Mouse (Mus musculus) hindbrain, embryonic 13.5 days (tissue): ENCODE measurements around the gene St8sia2. TPM values are rescaled to one million over a fixed set of nuclear protein-coding genes. Genes with fewer than 3 reads are reported as not detected.
A peak's percentile ranks its signal among the peaks of the same experiment; 100 is the strongest.

ENCODE experiments used
- ATAC-seq: fragments of 200-750 bp; cut with Nextera tagmentation; 2 replicates; pipeline ENCODE4 v1.8.0; 2017; ENCODE audit warnings: moderate TSS enrichment; ENCODE audit not compliant: low FRiP score
- H3K27ac ChIP-seq: fragments of 300-500 bp; sonication (generic); 2 replicates; pipeline ENCODE4 v1.5.1; 2015; ENCODE audit warnings: inconsistent platforms, mild to moderate bottlenecking, moderate library complexity
- H3K27me3 ChIP-seq: fragments of 300-500 bp; sonication (generic); 2 replicates; pipeline ENCODE4 v1.6.1; 2015; ENCODE audit warnings: mild to moderate bottlenecking, inconsistent platforms
- H3K36me3 ChIP-seq: fragments of 300-500 bp; sonication (generic); 2 replicates; pipeline ENCODE4 v1.6.1; 2015; ENCODE audit warnings: mild to moderate bottlenecking, inconsistent platforms
- H3K4me1 ChIP-seq: fragments of 300-500 bp; sonication (generic); replicated peaks from 2 replicates; pipeline ENCODE4 v1.6.1; 2015; ENCODE audit warnings: inconsistent platforms
- H3K4me2 ChIP-seq: fragments of 300-500 bp; sonication (generic); 2 replicates; pipeline ENCODE4 v1.6.1; 2015; ENCODE audit warnings: inconsistent platforms, mild to moderate bottlenecking, moderate library complexity
- H3K4me3 ChIP-seq: fragments of 300-500 bp; sonication (generic); 2 replicates; pipeline ENCODE4 v1.5.1; 2015; ENCODE audit warnings: mild to moderate bottlenecking, inconsistent platforms
- H3K9ac ChIP-seq: fragments of 300-500 bp; sonication (generic); 2 replicates; pipeline ENCODE4 v1.6.1; 2015; ENCODE audit warnings: mild to moderate bottlenecking, inconsistent platforms
- H3K9me3 ChIP-seq: fragments of 300-500 bp; sonication (generic); 2 replicates; pipeline ENCODE4 v1.6.1; 2016; ENCODE audit warnings: inconsistent platforms
- WGBS: fragments of 180-500 bp; shearing (Covaris S2); methylation state at CpG from one replicate; pipeline ENCODE4 v1.1.7; 2015; 5-methylcytosine and 5-hydroxymethylcytosine counted together
- polyA plus RNA-seq: library from polyadenylated mRNA; unstranded; fragments of >200 nt; fragmentation: Nextera tagmentation; extraction: Ambion mirVana; gene quantifications from 2 replicates; pipeline ENCODE4 v1.2.1, GENCODE M21; 2015

St8sia2 gene
- 81.7 and 84.5 TPM in 2 replicates for polyA plus RNA-seq

DNA sequence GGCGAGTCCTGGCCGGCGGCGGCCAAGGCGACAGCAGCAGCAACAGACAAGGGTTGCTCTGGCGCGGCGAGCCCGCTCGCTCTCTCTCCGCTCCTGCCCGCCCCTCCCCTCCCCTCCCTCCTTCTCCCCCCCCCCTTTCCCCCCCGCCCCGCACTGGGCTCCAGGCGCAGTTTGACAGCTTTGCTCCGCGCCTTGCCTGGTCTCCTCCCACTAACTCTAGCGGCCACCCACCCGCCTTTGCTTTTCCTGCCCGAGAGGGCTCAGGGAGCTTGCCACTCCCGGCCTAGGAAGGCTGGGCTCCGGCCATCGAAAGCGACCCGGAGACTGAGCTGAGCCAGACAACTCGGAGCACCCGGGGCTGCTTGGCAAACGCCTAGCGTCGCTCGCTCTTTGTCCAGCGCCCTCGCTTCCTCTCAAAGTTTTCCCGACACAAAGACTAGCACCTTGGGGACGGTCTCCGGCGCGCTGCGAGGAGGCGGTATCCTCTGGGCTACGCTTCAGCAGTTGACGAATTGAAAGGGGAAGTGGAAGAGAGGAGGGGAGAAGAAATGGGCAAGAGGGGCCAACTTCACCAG lies at the start of gene St8sia2:
TSS of gene St8sia2 (minus strand) at position 90 of the 575 bp plus-strand sequence.
- ATAC-seq = peak; percentile 91
- Histone ChIP-seq H3K36me3 (no peaks in the 10 kb centered on the region), H3K4me3 (peak within 1 kb of the TSS; percentile 98), H3K9me3 (no peaks in the 10 kb centered on the region), H3K27ac (peak within 1 kb of the TSS; percentile 99), H3K4me2 (peak within 1 kb of the TSS; percentile 66), H3K4me1 (peaks cover 46% of the 10 kb centered on the region), H3K9ac (peak within 1 kb of the TSS; percentile 100), H3K27me3 (peaks cover 4% of the 10 kb centered on the region; the same call in 1 of the 2 replicates)
- WGBS = under 1% methylated on average over 31 of the region's 42 CpGs

DNA sequence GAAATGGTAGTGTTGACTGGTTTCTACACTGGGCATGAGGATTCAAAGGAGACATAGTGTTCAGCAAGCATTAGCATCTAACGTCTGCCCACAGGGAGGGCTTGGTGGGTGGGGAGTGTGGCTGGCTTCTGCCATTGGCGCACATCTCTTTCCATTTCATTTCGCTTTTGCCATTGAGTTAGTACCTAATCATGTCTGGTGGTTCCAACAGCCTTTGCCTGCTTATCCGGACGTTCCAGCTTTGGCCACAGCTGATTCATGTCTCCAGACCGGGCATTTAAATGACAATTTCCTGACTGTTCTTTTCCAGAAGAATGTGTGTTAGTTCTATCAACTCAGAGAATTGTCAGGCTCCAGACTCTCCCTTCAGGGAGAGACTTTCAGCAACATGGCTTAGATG lies 47.6 kb upstream of the St8sia2 start:
- ATAC-seq = no peak
- 96% methylated on average over 6 of the region's 6 CpGs for WGBS
- no peak overlapping the region for H3K4me2 ChIP-seq
- H3K9me3 ChIP-seq = no peaks in the 10 kb centered on the region
- H3K9ac ChIP-seq = no peak overlapping the region
- H3K4me1 ChIP-seq = peaks cover 14% of the 10 kb centered on the region; the same call in 1 of the 2 replicates
- H3K27ac ChIP-seq = no peak overlapping the region
- no peaks in the 10 kb centered on the region for H3K36me3 ChIP-seq
- H3K27me3 ChIP-seq = no peaks in the 10 kb centered on the region
- no peak overlapping the region for H3K4me3 ChIP-seq

DNA sequence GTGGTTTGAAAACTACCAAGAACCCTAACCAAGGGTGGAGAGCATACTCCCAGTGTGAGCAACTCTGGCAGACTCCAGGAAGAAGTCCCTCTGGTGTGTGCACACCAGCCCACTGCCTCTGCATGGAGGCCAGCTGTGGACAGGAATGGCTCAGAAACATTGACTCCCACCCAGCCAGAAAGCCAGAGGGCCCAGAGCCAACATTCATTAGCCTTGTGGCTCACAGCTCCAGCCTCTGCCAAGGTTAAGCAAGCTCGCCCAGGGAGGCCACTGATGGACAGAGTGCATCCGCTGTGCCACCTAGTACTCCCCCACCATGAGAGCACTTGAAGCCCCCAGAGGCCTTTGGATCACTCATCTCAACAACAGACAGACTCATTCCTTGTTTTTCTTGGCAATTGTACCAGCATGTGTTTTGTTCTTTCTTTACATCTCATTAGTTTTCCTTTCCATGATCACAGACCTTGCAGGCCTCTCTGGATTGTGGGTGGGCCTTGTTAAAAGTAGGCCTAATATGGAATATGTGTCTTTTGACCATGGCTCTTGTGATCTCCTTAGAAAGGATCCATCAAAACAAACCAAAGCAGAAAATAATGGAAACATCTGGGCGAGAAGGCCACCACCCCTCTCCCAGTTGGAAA lies 46.9 kb upstream of the St8sia2 start:
- no peak overlapping the region for H3K4me3 ChIP-seq
- H3K27ac ChIP-seq = no peak overlapping the region
- H3K9ac ChIP-seq = no peak overlapping the region
- H3K9me3 ChIP-seq = no peaks in the 10 kb centered on the region
- ATAC-seq = no peak
- no peaks in the 10 kb centered on the region for H3K27me3 ChIP-seq
- peaks cover 10% of the 10 kb centered on the region; the same call in 1 of the 2 replicates for H3K4me1 ChIP-seq
- 91% methylated on average over 3 of the region's 3 CpGs for WGBS
- H3K36me3 ChIP-seq = no peaks in the 10 kb centered on the region
- no peak overlapping the region for H3K4me2 ChIP-seq

DNA sequence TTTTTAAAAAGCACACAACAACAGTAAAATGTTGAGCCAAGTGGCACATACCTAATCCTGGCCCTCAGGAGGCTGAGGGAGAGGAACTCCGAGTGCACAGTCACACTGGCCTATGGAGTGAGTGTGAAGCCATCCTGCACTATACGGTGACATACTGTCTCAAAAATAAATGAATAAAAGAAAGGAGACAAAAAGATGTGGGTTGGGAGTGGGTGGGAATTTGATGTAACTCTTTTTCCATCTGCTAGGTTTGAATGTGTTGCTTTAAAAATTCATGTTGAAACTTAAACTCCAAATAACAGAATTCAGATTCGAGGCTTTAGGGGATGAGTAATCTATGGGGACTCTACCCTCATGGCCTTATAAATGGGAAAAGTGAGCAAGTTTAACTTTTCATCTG lies 46.2 kb upstream of the St8sia2 start:
- no peaks in the 10 kb centered on the region for H3K27me3 ChIP-seq
- no peak overlapping the region for H3K4me3 ChIP-seq
- H3K27ac ChIP-seq = no peak overlapping the region
- no peaks in the 10 kb centered on the region for H3K36me3 ChIP-seq
- H3K9ac ChIP-seq = no peak overlapping the region
- ATAC-seq = no peak
- 0 out of 2 replicates have a peak, but pooled peaks cover 6% of the 10 kb centered on the region for H3K4me1 ChIP-seq
- 93% methylated on average over 3 of the region's 3 CpGs for WGBS
- H3K9me3 ChIP-seq = no peaks in the 10 kb centered on the region
- H3K4me2 ChIP-seq = no peak overlapping the region

DNA sequence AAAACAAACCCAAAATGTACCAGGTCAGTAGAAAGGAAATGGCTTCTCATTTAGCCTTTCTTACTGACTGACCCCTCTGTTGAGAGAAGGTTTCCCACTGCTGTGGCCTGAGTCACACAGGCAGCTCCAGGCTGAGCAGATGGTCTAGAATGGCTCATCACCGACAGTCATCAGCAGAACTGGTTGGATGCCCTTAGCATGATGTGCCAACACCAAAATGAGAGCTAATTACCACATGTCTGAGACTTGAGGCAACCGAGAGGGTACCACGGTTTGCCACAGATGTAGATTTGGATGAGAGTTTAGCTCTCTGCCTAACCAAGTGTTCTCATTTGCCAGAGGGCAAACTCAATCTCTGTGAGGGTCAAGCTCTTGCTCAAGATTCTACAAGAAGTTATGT lies 42.3 kb upstream of the St8sia2 start:
- Histone ChIP-seq H3K4me2 (no peak overlapping the region), H3K36me3 (no peaks in the 10 kb centered on the region), H3K4me1 (0 out of 2 replicates have a peak, but pooled peaks cover 3% of the 10 kb centered on the region), H3K27ac (no peak overlapping the region), H3K27me3 (no peaks in the 10 kb centered on the region), H3K9me3 (no peaks in the 10 kb centered on the region), H3K4me3 (no peak overlapping the region), H3K9ac (no peak overlapping the region)
- ATAC-seq = no peak
- WGBS = 95% methylated on average over 3 of the region's 3 CpGs

DNA sequence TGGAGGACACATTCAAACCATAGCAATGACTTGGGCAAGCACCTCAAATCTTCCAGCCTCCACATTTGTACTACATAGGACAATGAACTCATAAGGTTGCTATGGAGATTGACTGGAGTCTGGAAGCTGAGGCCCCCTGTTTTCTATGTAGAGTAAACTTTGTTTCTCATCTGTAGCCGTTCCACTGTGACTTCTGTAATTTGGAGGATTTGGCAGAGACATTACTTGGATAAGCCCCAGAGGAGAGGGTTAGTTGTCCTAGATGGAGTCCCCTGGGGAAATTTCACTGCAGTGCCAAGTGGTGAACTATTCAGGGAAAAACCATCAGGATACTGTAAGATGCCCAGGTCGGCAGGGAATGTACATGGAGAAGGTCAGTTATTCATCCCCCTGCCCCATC lies 34.1 kb upstream of the St8sia2 start:
- WGBS = 52% methylated on average over 2 of the region's 2 CpGs
- Histone ChIP-seq H3K9me3 (no peaks in the 10 kb centered on the region), H3K4me3 (no peak overlapping the region), H3K4me2 (no peak overlapping the region), H3K4me1 (peaks cover 21% of the 10 kb centered on the region), H3K27ac (no peak overlapping the region), H3K9ac (no peak overlapping the region), H3K27me3 (no peaks in the 10 kb centered on the region), H3K36me3 (no peaks in the 10 kb centered on the region)
- ATAC-seq = no peak

DNA sequence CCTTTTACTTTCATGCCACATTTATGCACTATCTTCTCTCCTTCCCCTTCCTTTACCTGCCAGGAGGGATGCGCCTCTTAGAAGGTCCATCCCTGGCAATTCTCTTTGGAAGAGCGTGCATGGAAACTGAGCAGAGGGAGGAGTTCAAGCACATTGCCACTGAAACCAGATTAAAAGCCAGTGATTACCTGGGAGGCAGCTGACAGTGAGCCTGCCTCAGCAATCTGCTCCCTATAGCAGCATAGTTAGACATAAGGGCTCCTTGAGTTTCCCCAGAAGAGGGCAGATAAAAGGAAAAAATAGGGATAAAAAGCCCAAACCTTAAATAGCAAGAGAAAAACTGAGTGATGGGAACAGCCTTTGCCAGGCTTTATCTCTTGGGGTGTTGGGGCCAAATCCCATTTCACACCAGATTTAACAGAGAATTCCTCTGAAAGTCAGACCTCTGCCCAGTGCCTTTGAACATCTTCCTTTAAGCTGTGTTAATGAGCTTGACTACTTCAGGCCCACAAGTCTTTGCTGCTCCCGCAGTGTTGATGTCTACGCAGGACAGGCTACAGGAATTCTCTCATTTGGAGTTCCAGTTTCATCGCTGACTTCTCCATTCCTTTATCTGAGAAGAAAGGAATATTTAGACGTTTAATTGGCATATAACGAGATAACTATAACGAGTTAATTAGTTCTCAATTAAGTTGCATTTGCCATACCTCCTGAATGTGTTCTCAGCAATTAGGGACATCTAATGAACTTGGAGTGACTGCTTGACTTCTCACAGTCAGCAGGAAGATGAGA lies 31.9 kb upstream of the St8sia2 start:
- Histone ChIP-seq H3K4me2 (no peak overlapping the region), H3K36me3 (no peaks in the 10 kb centered on the region), H3K4me1 (peaks cover 21% of the 10 kb centered on the region), H3K27me3 (no peaks in the 10 kb centered on the region), H3K4me3 (no peak overlapping the region), H3K9me3 (no peaks in the 10 kb centered on the region), H3K9ac (no peak overlapping the region), H3K27ac (no peak overlapping the region)
- ATAC-seq = no peak
- 79% methylated on average over 8 of the region's 8 CpGs for WGBS

DNA sequence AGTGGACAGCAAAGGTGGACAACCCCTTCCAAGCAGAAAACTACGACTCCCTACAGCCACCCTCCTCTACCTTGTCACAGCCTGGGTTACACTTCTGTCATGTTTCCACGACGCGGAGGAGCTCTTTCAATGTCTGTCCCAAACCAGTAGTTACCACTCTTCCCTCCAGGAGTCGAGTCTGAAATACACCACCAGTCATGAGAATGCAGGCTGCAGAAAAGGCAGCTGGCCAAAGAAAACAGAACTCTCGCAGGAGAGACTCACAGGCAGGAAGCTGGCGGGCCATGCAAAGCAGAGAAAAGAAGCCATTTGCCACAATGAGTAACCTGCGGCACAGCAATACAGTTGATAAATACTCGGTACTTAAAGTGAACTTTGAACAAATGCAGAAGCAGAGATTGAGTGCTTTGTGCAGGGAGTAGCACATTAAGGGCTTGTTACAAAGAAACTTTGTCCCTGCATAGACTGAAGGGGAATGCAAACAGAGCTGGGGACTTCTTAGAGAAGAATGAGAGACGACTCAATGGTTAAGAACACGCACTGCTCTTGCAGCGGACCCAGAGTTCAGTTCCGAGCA lies 30.2 kb upstream of the St8sia2 start:
- no peak for ATAC-seq
- Histone ChIP-seq H3K9ac (no peak overlapping the region), H3K27me3 (no peaks in the 10 kb centered on the region), H3K36me3 (no peaks in the 10 kb centered on the region), H3K27ac (no peak overlapping the region; the same call in 1 of the 2 replicates), H3K4me2 (no peak overlapping the region), H3K9me3 (no peaks in the 10 kb centered on the region), H3K4me3 (no peak overlapping the region), H3K4me1 (peaks cover 21% of the 10 kb centered on the region)
- 57% methylated on average over 13 of the region's 13 CpGs for WGBS

DNA sequence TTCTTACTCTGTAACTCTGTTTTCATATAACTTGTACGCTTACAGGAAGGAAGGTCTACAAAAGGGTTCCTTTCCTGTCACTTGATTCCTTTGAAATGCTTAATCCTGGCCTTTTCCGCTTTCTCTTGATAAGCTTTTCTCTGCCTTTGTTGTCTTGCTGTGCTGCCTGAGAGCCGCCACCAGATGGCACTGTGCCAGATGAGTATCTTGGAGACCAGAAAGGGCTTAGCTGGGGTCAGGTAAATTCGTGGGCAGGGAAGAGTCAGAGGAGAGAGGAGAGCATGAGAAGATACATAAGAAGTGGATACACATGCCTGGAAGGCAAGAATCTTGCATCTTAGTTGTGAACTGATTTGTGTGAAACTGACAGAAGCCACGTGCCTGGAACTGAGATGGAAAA lies 11.5 kb upstream of the St8sia2 start:
- Histone ChIP-seq H3K27me3 (no peaks in the 10 kb centered on the region), H3K9ac (no peak overlapping the region), H3K4me2 (no peak overlapping the region), H3K4me1 (peaks cover 10% of the 10 kb centered on the region; the same call in 1 of the 2 replicates), H3K36me3 (no peaks in the 10 kb centered on the region), H3K9me3 (no peaks in the 10 kb centered on the region), H3K4me3 (no peak overlapping the region), H3K27ac (peak overlapping the region; percentile 49)
- WGBS = 16% methylated on average over 5 of the region's 5 CpGs
- 0 out of 2 replicates have a peak, but pooled peaks have one; percentile 43 for ATAC-seq

DNA sequence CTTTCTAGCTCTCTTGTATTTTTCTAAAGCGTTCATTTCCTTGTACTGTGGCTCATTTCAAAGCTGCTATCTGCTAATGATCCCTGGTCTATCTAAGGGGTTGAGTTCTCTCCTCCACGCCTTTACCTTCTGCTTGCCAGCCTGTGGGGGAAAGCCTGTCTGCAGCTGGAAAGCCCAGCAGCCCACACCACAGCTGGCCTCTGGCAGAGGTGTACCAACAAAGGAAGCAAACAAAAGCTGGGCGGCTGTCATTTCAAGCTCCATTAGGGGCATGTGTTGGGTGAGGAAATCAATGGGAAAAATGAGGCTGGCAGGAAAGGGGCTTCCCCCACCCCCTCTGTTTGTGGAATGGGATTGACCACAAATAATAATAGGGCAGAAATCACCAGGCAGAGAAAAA lies 10.7 kb upstream of the St8sia2 start:
- WGBS = 31% methylated on average over 3 of the region's 3 CpGs
- Histone ChIP-seq H3K4me3 (no peak overlapping the region), H3K9ac (no peak overlapping the region), H3K27ac (0 out of 2 replicates have a peak overlapping the region, but pooled peaks have one; percentile 25), H3K4me2 (no peak overlapping the region), H3K36me3 (no peaks in the 10 kb centered on the region), H3K27me3 (no peaks in the 10 kb centered on the region), H3K9me3 (no peaks in the 10 kb centered on the region), H3K4me1 (peaks cover 10% of the 10 kb centered on the region; the same call in 1 of the 2 replicates)
- ATAC-seq = peak; percentile 52; the same call in 1 of the 2 replicates

DNA sequence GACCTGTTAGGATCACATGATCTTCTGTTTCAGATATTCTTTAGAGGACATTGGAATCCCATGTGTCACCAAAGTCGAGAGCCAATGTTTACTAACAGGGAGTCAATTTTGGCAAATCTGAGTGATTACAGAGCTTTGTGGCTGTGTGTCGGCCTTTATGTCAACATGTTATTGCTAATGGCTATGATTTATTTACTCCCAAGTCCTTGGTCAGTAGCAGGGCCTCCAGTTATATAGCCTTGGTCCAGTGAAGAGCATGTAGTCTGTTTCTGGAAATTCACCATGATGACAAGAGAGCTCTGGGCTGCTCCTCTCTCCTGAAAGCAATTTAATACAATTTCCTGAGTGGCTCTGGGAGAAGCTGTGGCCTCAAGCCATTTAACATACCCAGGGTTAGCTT lies 9.1 kb upstream of the St8sia2 start:
- no peaks in the 10 kb centered on the region for H3K27me3 ChIP-seq
- ATAC-seq = no peak
- 76% methylated on average over 2 of the region's 2 CpGs for WGBS

DNA sequence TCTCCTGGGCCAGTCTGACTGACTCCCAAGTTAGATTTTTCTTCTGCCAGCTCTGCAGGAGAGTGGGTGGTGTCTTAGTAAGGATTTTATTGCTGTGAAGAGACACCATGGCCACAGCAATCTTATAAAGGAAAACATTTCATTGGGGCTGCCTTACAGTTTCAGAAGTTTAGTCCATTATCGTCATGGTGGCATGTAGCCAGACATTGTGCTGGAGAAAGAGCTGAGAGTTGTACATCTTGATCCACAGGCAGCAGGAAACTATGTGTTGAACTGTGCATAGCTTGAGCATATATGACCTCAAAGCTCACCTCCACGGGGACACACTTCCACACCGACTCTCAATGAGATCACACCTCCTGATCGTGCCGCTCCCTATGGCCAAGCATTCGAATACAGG lies 8.3 kb upstream of the St8sia2 start:
- WGBS = 90% methylated on average over 6 of the region's 6 CpGs
- Histone ChIP-seq H3K9ac (no peak overlapping the region), H3K4me2 (no peak overlapping the region), H3K27ac (no peak overlapping the region), H3K27me3 (no peaks in the 10 kb centered on the region), H3K36me3 (no peaks in the 10 kb centered on the region), H3K4me3 (no peak overlapping the region), H3K9me3 (no peaks in the 10 kb centered on the region), H3K4me1 (peaks cover 10% of the 10 kb centered on the region; the same call in 1 of the 2 replicates)
- no peak for ATAC-seq

More for the DNA sequence above, 9.1 kb upstream of the St8sia2 start:
- no peak overlapping the region for H3K27ac ChIP-seq
- H3K4me1 ChIP-seq = peaks cover 10% of the 10 kb centered on the region; the same call in 1 of the 2 replicates
- no peaks in the 10 kb centered on the region for H3K36me3 ChIP-seq
- no peak overlapping the region for H3K4me2 ChIP-seq
- no peaks in the 10 kb centered on the region for H3K9me3 ChIP-seq
- H3K9ac ChIP-seq = no peak overlapping the region
- H3K4me3 ChIP-seq = no peak overlapping the region
